Mouse (Mus musculus) testis, adult 2 months (tissue): ENCODE results near the gene Rad21l. TPM values are rescaled to one million over a fixed set of nuclear protein-coding genes. Genes with fewer than 3 reads are reported as not detected.

Experiments used
- H3K27ac ChIP-seq: fragments of 200-500 bp; 2 replicates; pipeline ENCODE4 v1.5.1; 2012; ENCODE audit warnings: low read depth, low read length; ENCODE audit not compliant: control insufficient read depth, insufficient read depth
- H3K27me3 ChIP-seq: fragments of 200-500 bp; 2 replicates; pipeline ENCODE4 v1.6.1; 2012; ENCODE audit warnings: mild to moderate bottlenecking, low read length, moderate library complexity; ENCODE audit not compliant: control insufficient read depth, insufficient read depth
- H3K36me3 ChIP-seq: fragments of 200-500 bp; 2 replicates; pipeline ENCODE4 v1.6.1; 2012; ENCODE audit warnings: mild to moderate bottlenecking, low read length; ENCODE audit not compliant: control insufficient read depth, insufficient read depth
- H3K4me1 ChIP-seq: fragments of 200-500 bp; 2 replicates; pipeline ENCODE4 v1.6.1; 2012; ENCODE audit warnings: low read length; ENCODE audit not compliant: control insufficient read depth, insufficient read depth
- H3K4me3 ChIP-seq: fragments of 200-500 bp; 2 replicates; pipeline ENCODE4 v1.5.1; 2012; ENCODE audit warnings: low read depth, mild to moderate bottlenecking, low read length, moderate library complexity, mixed read lengths; ENCODE audit not compliant: control insufficient read depth
- CTCF ChIP-seq: fragments of 200-500 bp; IDR thresholded peaks from 2 replicates; pipeline ENCODE4 v1.5.1; 2012; ENCODE audit warnings: low read depth, mild to moderate bottlenecking, inconsistent platforms, low read length, moderate library complexity; ENCODE audit not compliant: control insufficient read depth, insufficient read depth, insufficient replicate concordance
- POLR2A ChIP-seq: fragments of 200-500 bp; IDR thresholded peaks from 2 replicates; pipeline ENCODE4 v1.6.1; 2012; ENCODE audit warnings: low read depth, mild to moderate bottlenecking, inconsistent platforms, low read length, moderate library complexity; ENCODE audit not compliant: control insufficient read depth
- polyA plus RNA-seq: library from polyadenylated mRNA; depleted of rRNA; stranded (reverse); fragments of >200 nt; gene quantifications from 2 replicates; pipeline ENCODE4 v1.2.3, GENCODE M21; 2012

The Rad21l gene
- polyA plus RNA-seq, 1 experiment, result 0.62 TPM

GRCm38 (mm10) chr2:151701231-151702145 is 33.2 kb upstream of the Rad21l start, which contains the start of gene Tmem74b:
TSS of gene Tmem74b (plus strand) at chr2:151702008.
- H3K27ac ChIP-seq, result no peak within 1 kb of the TSS

GRCm38 (mm10) chr2:151682976-151683375 is 14.6 kb upstream of the Rad21l start:
- Histone ChIP-seq H3K4me3 (no peak overlapping the region), H3K27me3 (no peaks in the 10 kb centered on the region)
- TF ChIP-seq CTCF (no peak), POLR2A (no peak)

More at GRCm38 (mm10) chr2:151701231-151702145, 33.2 kb upstream of the Rad21l start, which contains the start of gene Tmem74b:
- no peak for TF ChIP-seq CTCF
- no peak for TF ChIP-seq POLR2A
- H3K36me3 ChIP-seq, result no peaks in the 10 kb centered on the region
- no peaks in the 10 kb centered on the region; the same call in 1 of the 2 replicates for H3K27me3 ChIP-seq
- peak within 1 kb of the TSS; percentile 72 for H3K4me3 ChIP-seq
- H3K4me1 ChIP-seq, result peaks cover 10% of the 10 kb centered on the region

GRCm38 (mm10) chr2:151682357-151682756 is 14.0 kb upstream of the Rad21l start:
- H3K4me3 ChIP-seq, result no peak overlapping the region
- H3K27ac ChIP-seq, result no peak overlapping the region
- no peaks in the 10 kb centered on the region for H3K36me3 ChIP-seq
- no peaks in the 10 kb centered on the region for H3K27me3 ChIP-seq
- no peaks in the 10 kb centered on the region for H3K4me1 ChIP-seq
- peak; percentile 17; the same call in 1 of the 2 replicates for TF ChIP-seq CTCF
- TF ChIP-seq POLR2A, result no peak

More at GRCm38 (mm10) chr2:151682976-151683375, 14.6 kb upstream of the Rad21l start:
- H3K36me3 ChIP-seq, result no peaks in the 10 kb centered on the region
- H3K27ac ChIP-seq, result no peak overlapping the region
- H3K4me1 ChIP-seq, result no peaks in the 10 kb centered on the region

- H3K4me3 ChIP-seq, result no peak overlapping the region
- no peaks in the 10 kb centered on the region for H3K4me1 ChIP-seq
- TF ChIP-seq CTCF (no peak), POLR2A (no peak)
- H3K27me3 ChIP-seq, result no peaks in the 10 kb centered on the region
- H3K27ac ChIP-seq, result no peak overlapping the region
- H3K36me3 ChIP-seq, result no peaks in the 10 kb centered on the region
Measured at GRCm38 (mm10) chr2:151676234-151676633, 7.9 kb upstream of the Rad21l start.

- no peaks in the 10 kb centered on the region for H3K36me3 ChIP-seq
- H3K4me3 ChIP-seq, result peak overlapping the region; percentile 30
- no peak overlapping the region for H3K27ac ChIP-seq
- H3K4me1 ChIP-seq, result peaks cover 3% of the 10 kb centered on the region; the same call in 1 of the 2 replicates
- no peak for TF ChIP-seq POLR2A
- H3K27me3 ChIP-seq, result no peaks in the 10 kb centered on the region
Measured at GRCm38 (mm10) chr2:151670968-151671329, 2.6 kb upstream of the Rad21l start.

GRCm38 (mm10) chr2:151670026-151670967 is 2.0 kb upstream of the Rad21l start:
- H3K4me1 ChIP-seq, result peaks cover 3% of the 10 kb centered on the region; the same call in 1 of the 2 replicates
- H3K27me3 ChIP-seq, result no peaks in the 10 kb centered on the region
- no peaks in the 10 kb centered on the region for H3K36me3 ChIP-seq
- peak overlapping the region; percentile 64 for H3K4me3 ChIP-seq
- TF ChIP-seq POLR2A (no peak), CTCF (no peak)
- peak overlapping the region; percentile 23; the same call in 1 of the 2 replicates for H3K27ac ChIP-seq

GRCm38 (mm10) chr2:151652053-151652452 is 16.3 kb downstream of the Rad21l start:
- Histone ChIP-seq H3K27me3 (no peaks in the 10 kb centered on the region), H3K4me3 (no peak overlapping the region), H3K27ac (no peak overlapping the region), H3K4me1 (no peaks in the 10 kb centered on the region), H3K36me3 (no peaks in the 10 kb centered on the region)
- no peak for TF ChIP-seq CTCF
- TF ChIP-seq POLR2A, result no peak
